Mouse (Mus musculus) cerebellum, adult 9-11 months (tissue): ENCODE results near the gene Cmip.
"Not testable (repeated sequence)": the region's sequence is repeated elsewhere in the genome, so short reads cannot be mapped to it uniquely, and the experiment has no call there.

Source experiments
- DNase-seq: peaks from one replicate; pipeline ENCODE4 v3.0.0; 2022

The Cmip gene

DNA sequence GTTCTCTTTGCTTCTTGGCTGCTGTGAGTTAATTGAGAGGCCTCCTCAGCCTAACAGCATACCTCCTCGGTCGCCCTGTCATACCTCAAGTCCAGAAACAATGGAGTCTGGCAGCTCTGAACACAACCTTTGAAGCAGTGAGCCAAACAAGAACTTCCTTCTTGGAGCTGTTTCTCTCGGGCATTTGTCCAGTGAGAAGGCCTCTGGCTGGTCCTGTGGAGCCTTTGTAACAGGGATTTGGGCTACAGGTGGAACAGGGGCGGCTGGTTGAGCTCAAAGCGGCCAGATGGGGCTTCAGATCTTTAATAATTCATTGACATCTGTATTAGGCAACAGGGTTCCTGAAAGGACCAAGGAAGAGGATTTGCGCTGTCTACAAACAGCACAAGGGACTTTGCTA is 137.0 kb downstream of the Cmip start:
- no peak for DNase-seq

DNA sequence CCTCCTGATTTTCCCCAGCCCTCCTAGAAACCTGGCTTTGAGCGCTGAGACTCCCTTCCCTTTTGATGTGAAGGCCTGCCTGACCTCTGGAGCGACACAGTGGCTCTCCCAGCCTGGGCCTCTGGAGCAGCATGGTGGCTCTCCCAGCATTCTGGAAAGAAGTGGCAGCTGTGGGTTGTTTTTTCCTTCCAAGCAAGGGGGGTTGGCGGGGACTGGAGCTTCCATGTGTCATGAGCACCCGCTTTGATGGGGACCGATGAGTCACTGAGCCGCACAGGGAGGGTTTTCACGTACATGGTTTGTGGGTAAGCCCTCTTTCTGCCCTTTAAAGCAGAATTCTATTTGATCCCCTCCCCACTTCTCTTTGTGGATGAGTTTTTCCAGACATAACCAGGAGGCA is 138.2 kb downstream of the Cmip start:
- no peak for DNase-seq

DNA sequence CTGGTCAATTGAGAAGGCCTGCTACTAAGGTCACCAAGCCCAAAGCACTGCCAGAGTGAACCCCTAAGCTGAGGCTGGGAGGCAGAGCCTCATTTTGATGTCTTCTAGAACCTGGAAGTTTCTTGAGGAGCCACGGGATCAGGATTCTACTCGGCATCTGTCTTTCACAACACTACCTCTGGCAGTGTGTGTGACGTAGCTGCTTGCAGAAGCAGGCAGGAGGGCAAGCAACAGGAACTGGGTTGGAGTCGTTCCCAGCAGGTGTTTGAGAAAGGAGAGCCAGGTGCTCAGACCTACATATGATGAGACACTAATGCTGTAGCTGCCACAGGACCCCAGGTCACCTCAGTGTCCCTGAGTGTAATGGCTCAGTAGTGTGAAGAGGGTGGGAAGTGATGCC is 140.0 kb downstream of the Cmip start:
- DNase-seq = no peak

DNA sequence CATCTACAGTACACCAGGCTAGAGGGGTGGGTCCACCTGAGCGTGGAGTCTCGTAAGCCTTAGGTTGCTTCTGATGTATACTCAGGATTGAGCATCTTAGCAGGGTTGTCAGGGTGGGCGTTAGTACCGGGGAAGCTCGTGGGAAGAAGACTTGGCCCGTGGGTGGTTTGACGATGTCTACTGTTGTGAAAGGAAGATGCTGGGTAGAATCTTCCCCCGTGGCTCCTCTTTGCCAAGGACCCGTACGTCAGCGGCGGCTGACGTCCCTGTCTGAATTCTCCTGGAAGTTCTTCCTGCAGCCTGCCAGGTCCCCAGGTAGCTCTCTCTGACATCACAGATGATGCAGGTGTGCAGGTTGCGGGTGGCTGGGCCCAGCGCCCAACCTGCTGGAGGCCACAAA is 140.9 kb downstream of the Cmip start:
- DNase-seq = no peak

DNA sequence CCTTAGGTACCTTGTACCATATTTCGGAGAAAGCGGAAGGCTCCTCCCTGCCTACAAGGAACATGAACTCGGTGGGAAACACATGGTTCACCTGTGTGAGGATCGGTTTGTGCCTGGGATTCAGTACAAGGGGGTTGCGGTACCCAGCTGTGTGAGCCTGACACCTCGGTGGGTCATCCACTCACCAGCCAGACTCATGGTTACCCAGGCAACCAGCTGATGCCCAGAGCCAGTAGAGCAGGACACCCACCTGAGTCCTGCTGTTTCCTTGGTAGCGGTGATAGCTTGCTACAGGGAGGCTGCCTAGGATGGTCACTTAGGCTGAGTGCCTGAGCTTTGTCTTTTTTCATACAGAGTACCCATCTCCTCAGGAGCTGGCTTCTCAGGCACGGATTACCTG is 142.4 kb downstream of the Cmip start:
- DNase-seq = no peak

DNA sequence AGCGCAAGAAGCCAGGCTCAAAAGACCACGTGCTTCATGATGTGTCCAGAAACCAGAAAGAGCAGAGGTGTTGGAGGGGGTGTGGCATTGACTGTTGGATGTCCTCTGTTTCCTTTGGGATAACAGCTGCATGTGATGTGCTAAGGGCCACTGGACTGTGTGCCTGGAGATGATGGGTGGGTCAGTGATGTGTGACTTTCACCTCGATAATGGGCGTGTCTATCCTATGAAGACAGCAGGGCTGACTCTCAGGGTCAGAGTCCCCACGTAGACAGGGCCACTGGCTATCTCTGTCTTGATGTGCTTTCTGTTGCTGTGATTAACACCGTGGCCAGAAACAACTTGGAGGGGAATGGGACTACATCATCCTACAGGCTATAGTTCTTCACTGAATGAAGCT is 144.0 kb downstream of the Cmip start:
- DNase-seq = no peak

DNA sequence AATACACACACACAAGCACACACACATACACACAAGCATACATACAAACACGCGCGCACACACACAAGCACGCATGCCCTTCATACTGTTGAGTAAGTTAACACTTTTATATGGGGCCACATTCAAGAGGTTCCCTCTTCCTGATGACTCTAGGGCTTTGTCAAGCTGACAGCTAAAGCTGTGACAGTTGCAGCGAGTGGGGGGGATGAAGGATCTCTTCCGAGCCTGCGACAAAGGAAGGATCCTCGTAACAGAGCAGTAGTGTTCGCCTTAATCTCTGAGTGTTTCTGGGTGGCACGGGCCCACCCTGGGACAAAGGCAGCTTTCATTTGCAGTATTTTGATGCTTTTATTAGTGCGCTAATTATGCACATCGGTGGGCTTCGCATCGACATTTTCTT is 145.0 kb downstream of the Cmip start:
- no peak for DNase-seq

DNA sequence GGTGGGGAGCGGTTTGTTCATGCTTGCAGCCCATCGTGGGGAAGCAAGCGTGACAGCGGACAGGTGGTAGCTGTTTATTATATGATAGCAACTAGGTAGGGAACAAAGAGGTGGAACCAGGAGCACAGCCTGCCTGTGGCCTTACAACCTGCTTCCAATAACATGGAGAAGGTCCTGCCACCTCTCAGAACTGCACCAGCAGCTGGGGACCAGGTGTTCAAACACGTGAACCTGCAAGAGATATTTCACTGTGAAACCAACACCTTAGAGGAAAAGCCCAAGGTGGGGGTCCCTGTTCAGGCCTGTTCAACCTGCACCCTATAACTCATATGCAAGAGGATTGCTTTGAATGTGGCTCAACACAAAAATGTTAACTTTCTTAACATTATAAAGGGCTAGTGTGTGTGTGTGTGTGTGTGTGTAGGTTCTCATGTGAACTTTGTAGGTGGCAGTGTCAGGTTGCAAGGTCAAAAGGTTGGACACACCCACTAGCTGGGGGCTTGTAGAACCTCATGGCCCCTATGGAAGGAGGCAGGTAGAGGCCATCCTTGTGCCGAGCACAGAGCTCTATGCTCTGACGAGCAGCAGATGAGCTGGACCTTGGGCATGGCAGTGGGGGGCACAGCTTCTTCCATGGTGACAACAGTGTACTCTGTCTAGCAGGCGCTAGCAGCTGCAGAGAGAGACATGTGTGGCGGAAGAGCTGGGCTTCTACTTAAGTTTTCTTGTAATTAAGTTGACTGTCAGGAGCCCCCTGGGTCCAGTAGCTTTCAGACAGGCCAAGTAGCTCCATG is 146.2 kb downstream of the Cmip start:
- no peak for DNase-seq

DNA sequence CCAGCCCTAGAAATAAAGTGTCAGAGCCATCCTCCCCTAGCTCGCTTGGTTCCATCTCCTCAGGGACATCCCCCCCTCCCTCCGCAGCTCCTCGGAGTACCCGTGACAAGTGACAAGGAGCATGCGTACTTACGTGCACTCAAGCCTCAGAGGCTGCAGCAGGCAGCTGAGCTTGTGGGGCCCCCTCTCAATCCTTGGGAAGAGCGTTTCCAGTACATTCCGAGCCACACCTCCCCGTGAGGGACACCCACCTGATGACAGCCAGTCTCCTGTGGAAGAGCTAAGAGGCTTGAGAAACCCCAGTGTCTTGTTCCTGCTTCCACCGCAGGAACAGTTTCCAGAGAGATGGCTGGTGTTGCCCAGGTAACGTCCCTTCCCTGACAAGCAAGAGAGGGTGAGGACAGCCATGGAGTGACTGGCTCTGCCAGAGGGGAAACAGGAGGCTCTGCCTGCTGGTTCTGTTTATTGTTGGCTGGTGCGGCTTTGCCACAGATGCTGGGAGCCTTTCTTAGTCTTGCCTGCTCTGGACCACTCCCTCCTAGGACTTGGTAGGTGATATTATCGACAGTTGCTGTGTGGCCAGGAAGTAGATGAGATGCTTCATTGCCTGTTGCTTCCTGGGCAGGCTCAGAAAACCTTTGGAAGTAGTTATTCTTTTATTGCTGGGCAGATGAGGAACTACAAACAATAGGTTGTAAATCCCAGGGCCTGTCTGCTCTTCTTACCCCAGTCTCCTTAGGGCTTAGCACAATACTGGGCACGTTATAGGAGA is 147.0 kb downstream of the Cmip start:
- no peak for DNase-seq

DNA sequence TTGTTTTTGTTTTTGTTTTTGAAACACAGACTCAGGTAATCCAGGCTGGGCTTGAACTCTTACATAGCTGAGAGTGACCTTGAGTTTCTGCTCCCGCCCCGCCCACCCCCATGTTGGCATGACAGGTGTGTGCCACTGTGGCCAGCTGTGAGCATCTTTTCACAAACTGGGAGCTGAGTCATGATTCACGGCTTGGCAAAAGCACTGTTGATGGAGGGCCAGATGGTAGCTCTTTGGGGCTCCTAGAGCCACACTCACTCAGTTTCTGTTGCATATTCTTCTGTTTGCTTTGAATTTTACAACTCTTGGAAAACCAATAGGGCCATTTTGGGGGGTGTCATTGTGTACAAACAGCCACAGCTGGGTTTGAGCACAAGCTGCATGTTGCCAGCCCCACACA is 149.2 kb downstream of the Cmip start:
- no peak for DNase-seq

DNA sequence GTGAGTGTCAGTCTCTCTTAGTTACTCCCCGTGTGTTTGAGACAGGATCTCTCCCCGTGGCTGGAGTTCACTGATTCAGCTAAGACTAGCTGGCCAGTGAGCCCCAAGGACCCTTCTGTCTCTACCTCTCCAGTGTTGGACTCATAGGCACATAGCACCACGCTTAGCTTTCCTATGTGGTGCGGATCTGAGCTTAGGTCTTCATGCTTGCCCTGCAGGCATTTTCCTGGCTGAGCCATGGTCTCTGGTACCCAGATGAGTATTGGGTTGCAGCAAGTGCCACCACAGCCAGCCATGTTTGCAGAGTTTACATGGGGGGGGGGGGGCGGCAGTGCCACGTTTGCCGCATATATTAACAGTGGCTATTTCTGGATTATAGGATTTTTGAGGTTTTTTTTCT is 151.8 kb downstream of the Cmip start:
- no peak for DNase-seq

DNA sequence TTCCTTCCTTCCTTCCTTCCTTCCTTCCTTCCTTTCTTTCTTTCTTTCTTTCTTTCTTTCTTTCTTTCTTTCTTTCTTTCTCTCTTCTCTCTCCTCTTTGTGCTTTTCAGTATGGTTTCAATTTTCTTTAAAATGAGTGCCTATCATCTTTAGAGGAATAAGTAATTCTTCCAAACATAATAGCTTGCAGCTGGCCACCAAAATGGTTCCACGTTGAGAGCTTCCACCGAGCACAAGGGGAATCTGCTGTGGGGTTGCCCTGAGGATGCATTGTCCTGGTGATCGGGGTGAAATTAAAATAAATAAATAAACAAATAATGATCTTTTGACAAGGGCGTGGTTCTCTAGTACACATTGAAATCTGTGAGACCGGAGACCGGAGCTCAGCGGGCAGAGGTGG is 152.2 kb downstream of the Cmip start:
- DNase-seq = no peak

DNA sequence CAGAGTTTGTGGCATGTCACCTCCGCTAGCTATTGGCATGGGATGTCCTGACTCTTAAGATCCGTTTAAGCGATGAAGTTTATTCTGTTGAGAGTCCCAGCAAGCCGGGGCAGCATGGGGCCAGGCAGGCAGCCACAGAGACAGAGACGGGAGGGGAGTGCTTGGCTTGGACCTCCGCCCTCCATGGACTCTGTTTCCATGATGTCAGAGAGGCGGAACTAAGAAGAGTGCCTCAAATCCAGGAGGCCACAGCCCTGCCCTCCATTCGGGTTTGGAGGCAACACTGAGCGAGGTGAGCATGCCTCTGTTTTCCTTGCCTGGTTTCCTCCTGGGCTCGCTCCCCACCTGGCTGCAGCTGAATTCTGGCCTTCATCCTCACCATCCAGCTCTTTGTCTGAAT is 153.5 kb downstream of the Cmip start:
- no peak for DNase-seq

DNA sequence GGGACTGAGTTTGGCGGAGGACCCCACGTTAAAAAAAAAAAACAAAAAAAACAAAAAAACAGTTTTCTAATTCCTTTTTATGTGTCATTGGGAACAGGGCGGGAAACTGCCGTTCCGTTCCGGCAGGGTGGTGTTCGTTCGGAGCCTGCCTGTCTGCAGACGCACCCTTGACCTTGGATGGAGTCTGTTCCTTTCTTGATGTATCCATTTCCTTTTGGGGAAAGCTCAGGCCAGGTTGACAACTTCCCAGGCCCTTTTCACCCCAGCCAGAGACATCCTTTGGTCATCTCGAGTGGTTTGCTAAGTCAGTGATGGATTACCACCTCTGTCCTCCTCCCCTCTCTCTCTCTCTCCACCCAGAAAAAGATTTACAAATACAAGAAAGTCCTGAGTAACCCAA is 154.0 kb downstream of the Cmip start:
- no peak for DNase-seq

DNA sequence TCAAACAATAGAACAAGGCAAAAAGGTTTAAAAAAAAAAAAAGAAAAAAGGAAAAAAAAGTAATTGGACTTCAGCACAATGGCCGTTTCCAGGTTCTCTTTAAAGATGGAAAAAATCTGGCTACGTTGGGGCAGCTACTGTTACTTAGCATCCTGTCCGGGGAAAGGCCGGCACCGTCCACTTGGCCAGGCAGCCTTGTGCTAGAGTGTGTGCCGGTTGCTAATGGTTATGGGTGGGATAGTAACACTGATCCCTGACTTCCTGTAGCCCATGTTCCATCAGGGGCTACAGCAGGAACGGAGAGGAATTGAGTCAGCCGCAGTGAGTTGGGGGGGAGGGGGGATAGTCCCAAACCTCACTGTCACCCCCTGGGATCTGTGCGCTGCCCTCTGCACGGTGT is 155.4 kb downstream of the Cmip start:
- no peak for DNase-seq

DNA sequence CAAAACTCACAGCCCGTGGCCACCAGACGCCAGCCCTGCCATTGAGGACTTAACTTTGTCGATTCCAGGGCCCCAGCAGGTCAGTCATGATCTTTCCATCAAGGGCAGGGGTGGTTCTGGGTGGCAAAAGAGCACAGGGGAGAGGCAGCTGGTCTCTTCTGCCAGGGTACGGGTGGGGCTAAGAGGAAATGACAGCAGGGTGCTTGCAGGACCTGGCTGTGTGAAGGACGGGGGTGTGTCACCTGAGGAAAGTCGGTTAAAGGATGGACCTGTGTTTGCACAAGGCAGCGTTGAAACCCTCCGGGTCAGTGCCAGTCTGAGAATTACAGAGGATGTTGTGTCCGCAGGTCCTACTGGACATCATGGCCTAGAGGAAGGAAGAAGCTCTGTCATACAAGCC is 161.0 kb downstream of the Cmip start:
- no peak for DNase-seq

DNA sequence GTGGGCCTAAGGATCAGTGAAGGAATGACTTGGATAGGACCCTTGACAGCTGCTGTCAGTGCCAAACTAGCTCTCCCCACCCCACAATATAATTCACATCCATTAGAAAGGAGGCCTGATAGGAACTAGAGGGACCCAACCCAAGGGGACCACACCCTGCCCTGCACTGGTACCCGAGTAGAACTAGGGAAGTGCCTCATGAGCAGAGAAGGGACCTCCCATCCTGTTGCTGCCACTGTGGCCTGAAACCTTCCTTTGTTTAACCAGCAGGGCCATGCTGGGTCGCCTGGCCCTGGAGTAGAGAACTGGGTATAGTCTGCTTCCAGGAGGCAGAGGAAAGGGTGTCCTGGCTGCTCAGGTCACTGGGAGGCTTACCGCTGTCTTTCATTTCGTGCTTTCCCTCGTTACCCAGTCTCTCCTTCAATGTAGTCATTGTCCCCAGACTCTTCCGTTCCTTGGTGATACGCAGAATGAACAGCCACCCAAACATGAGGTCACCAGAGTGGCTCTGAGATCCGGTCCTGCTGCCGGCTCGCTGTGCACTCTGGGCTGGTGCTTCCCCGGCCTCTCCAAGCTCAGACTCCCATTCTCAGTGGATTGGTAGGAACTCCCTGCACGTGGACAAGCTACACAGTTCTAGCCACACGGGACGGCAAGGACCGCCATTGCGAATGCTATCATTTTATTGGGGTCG is 164.1 kb downstream of the Cmip start:
- no peak for DNase-seq

DNA sequence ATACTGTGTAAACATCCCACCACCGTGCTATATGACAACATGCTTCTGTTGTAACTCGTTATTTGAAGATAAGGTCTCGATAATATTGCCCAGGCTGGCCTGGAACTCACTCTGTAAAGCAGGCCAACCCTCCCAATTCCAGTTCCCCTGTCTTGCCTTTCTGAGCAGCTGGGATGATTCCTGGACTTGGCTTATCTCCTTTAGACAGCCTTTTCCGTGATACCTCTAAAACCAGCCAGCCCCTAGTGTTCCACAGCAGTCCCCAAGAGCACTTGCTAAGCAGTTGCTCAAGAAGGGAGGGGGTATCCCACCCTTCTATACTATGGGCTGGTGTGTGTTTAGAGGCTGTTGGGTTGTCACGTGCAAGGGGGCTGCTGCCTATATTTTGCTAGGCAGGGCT is 165.0 kb downstream of the Cmip start:
- no peak for DNase-seq

DNA sequence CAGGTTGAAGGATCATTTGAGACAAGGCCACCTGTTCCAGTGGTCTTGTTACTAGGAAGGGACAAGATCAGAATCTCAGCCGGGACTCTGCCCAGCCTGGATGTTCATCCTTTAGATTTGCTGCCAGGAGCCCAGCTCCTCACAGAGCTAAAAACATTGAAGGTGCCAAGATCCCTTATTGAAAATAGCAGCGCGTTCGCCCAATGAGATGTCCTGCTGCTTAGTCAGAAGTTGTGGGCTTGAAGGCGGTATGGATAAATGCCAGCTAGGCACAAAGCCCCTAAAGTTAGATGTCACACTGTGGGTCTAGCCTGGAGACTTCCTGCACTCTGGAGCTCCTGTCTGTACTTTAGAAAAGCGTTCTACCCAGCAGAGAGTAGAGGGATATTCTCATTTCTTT is 165.5 kb downstream of the Cmip start:
- DNase-seq = peak; percentile 40

DNA sequence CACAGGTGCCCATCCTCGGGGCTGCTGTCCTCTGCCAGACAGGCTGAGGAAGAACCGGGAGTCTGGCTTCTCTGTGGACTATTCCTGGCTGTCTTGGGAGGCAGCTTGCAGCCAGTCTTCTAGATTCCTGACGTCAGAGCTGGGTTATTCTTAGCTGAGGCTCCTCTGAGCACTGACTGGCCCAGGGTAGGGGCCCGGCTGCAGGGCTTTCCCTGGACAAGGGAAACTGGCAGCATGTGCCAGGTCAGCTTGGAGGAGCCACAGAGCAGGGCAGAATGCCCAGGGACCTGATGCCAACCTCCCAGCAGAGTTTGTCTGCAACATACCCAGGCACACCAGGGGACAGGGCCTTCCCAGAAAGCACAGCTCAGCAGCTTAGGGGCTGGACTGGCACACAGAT is 166.2 kb downstream of the Cmip start:
- peak; percentile 98 for DNase-seq

DNA sequence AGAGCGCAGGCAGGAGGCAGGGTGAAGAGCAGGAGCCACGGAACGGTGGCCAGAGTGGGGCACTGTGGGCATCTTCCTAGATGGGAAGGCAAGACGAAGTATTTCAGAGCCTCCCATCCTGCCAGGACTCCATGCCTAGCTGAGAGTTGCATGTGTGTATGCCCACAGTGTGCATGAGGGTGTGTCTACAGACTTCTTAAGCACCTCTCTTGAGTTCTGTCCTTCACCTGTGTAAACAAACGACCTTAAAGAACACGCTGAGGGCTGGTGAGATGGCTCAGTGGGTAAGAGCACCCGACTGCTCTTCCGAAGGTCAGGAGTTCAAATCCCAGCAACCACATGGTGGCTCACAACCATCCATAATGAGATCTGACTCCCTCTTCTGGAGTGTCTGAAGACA is 171.0 kb downstream of the Cmip start:
- DNase-seq = not testable (repeated sequence)

DNA sequence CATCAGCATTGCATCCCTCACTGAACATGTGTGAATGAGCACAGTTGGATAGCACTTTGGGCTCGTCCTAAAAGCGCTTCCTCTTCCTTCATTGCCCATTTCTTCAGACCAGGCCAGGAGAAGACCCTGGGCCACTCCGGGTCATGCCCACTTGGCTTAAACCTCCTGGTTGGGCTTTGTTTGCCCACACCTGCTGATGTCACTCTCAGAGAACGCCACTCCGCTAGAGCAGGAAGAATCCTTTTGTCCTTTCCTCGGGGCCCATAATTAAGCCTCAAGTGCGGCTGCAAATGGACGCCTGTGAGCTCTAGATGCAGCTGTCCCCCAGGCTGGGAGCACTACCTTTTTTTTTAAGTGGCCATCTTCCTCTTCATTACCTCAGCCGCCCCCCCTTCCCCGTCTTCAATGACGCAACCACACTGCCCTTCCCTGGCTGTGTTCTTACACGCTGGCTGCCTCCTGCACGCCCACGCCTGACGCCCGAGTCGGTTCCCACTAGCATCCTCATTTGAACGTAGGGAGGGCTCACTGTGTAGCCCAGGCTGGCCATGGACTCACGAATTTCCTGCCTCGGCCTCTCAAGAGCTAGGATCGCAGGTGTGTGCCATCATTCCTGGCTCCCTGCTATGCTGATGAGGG is 171.8 kb downstream of the Cmip start:
- DNase-seq = no peak

DNA sequence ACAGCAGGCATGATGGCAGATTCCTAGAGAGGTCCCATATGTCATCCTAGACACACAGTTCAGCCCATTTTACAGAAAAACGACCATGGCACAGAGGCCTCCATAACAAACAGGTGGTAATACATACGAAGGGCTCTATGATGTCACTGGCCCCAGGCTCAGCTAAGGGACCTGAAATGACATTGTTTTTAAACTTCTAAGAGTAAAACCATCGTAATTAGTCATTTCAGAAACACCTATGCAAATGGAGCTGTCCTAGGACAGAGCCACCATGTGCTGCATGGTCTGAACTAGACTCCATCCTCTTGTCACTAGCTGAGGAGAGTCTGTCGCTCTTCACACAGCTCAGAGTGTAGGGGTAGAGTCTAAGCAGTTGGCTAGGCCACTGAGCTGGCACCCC is 173.8 kb downstream of the Cmip start:
- DNase-seq = no peak

DNA sequence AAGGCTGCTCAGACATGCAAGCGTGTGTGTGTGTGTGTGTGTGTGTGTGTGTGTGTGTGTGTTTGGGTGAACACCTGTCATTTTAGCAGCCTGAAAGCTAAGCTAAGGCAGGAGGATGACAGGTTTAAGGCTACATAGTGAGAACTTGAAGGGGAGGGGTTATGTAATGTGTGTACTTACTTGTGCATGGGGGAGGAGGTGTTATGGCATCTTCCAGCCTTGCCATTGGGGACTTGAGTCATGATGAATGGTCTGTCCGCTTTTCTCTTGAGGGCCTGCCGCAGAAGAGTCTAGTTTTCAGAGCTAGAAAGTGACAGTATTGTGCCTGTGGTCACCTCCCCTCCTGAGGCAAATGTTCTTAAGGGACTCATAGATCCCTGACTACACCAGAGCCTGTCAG is 174.7 kb downstream of the Cmip start:
- DNase-seq = no peak
